Mouse (Mus musculus): ENCODE measurements at regions not wholly inside any gene's neighbourhood (a gene's known extent, or its start where the extent isn't known, plus 50 kb on each side); places are given as distances from the start of the nearest gene placed in this dataset.

GRCm38 (mm10) chr8:109151711-109152110 is 342.1 kb upstream of the Pmfbp1 start:
- no peak for DNase-seq (ENCODE audit: low spot score in 2 of 2)

GRCm38 (mm10) chr8:109155489-109155888 is 338.3 kb upstream of the Pmfbp1 start:
- peak; percentile 69 to 75 for DNase-seq (ENCODE audit: low spot score in 2 of 2)

GRCm38 (mm10) chr8:109156016-109156415 is 337.8 kb upstream of the Pmfbp1 start:
- DNase-seq (ENCODE audit: low spot score in 2 of 2), result peak; percentile 4 to 17

- DNase-seq (ENCODE audit: low spot score in 2 of 2), result no peak
Observed at GRCm38 (mm10) chr8:109172701-109173100, 321.1 kb upstream of the Pmfbp1 start.

GRCm38 (mm10) chr8:109185558-109186198 is 308.1 kb upstream of the Pmfbp1 start:
- peak; percentile 19 to 33 for DNase-seq (ENCODE audit: low spot score in 2 of 2)

- no peak for DNase-seq (ENCODE audit: low spot score in 2 of 2)
Observed at GRCm38 (mm10) chr8:109187617-109188016, 306.2 kb upstream of the Pmfbp1 start.

GRCm38 (mm10) chr8:109214247-109214646 is 279.6 kb upstream of the Pmfbp1 start:
- DNase-seq (ENCODE audit: low spot score in 2 of 2), result no peak

GRCm38 (mm10) chr8:109216318-109216717 is 277.5 kb upstream of the Pmfbp1 start:
- no peak for DNase-seq (ENCODE audit: low spot score in 2 of 2)

- DNase-seq (ENCODE audit: low spot score in 2 of 2), result no peak
Observed at GRCm38 (mm10) chr8:109217326-109217725, 276.5 kb upstream of the Pmfbp1 start.

- DNase-seq (ENCODE audit: low spot score in 2 of 2), result no peak
Observed at GRCm38 (mm10) chr8:109232281-109233234, 261.3 kb upstream of the Pmfbp1 start.

- no peak for DNase-seq (ENCODE audit: low spot score in 2 of 2)
Observed at GRCm38 (mm10) chr8:109245526-109245925, 248.3 kb upstream of the Pmfbp1 start.

- DNase-seq (ENCODE audit: low spot score in 2 of 2), result no peak
Observed at GRCm38 (mm10) chr8:109247875-109248274, 246.0 kb upstream of the Pmfbp1 start.

GRCm38 (mm10) chr8:109248356-109248755 is 245.5 kb upstream of the Pmfbp1 start:
- no peak for DNase-seq (ENCODE audit: low spot score in 2 of 2)

- DNase-seq (ENCODE audit: low spot score in 2 of 2), result no peak
Observed at GRCm38 (mm10) chr8:109249256-109249655, 244.6 kb upstream of the Pmfbp1 start.

GRCm38 (mm10) chr8:109249691-109250090 is 244.1 kb upstream of the Pmfbp1 start:
- DNase-seq (ENCODE audit: low spot score in 2 of 2), result no peak

- no peak for DNase-seq (ENCODE audit: low spot score in 2 of 2)
Observed at GRCm38 (mm10) chr8:109250551-109250950, 243.3 kb upstream of the Pmfbp1 start.

GRCm38 (mm10) chr8:109251360-109251798 is 242.4 kb upstream of the Pmfbp1 start:
- DNase-seq (ENCODE audit: low spot score in 2 of 2), result no peak

GRCm38 (mm10) chr8:109252404-109252803 is 241.4 kb upstream of the Pmfbp1 start:
- DNase-seq (ENCODE audit: low spot score in 2 of 2), result no peak

- DNase-seq (ENCODE audit: low spot score in 2 of 2), result no peak
Observed at GRCm38 (mm10) chr8:109279129-109279528, 214.7 kb upstream of the Pmfbp1 start.

- no peak for DNase-seq (ENCODE audit: low spot score in 2 of 2)
Observed at GRCm38 (mm10) chr8:109280540-109280939, 213.3 kb upstream of the Pmfbp1 start.

- no peak for DNase-seq (ENCODE audit: low spot score in 2 of 2)
Observed at GRCm38 (mm10) chr8:109281598-109281997, 212.2 kb upstream of the Pmfbp1 start.

- DNase-seq (ENCODE audit: low spot score in 2 of 2), result no peak
Observed at GRCm38 (mm10) chr8:109310670-109311386, 183.0 kb upstream of the Pmfbp1 start.

Data from gastrocnemius, adult 8-10 months (tissue).